Mouse (Mus musculus): ENCODE results near the gene Ubqln3. TPM values are rescaled to one million over a fixed set of nuclear protein-coding genes. Genes with fewer than 3 reads are reported as not detected.

Gene Ubqln3
- not detected in 2 replicates for total RNA-seq (2023)

DNA sequence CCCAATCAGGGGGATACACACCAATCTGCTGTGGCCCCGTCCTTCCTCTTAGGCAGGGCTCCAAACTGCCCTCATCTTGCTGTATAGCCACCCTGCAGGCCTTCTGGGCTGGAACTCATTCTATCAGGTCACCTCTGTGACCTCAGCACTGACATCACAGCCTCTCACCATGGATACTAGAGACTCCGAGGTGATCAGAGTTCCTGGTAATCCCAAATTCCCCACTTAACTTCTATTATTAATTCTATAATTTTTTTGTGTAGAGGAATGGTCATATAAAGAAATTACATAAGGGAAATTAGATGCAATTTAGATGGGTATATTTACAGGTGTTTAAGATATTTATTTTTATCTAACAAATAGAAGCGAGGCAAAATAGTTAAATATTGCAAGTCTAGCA lies at the start of gene Ubqln3:
Ubqln3 (minus strand) TSS at position 101 of the 400 bp plus-strand sequence.

GRCm38 (mm10) chr7:104183292-104183691 lies 40.2 kb upstream of the Ubqln3 start, which contains the start of gene Olfr648:
Gene Olfr648, minus strand, starts transcription at chr7:104183392.

GRCm38 (mm10) chr7:104150456-104150855 lies 7.4 kb upstream of the Ubqln3 start, which contains the start of gene Ubqlnl:
Gene Ubqlnl, minus strand, starts transcription at chr7:104150556.

DNA sequence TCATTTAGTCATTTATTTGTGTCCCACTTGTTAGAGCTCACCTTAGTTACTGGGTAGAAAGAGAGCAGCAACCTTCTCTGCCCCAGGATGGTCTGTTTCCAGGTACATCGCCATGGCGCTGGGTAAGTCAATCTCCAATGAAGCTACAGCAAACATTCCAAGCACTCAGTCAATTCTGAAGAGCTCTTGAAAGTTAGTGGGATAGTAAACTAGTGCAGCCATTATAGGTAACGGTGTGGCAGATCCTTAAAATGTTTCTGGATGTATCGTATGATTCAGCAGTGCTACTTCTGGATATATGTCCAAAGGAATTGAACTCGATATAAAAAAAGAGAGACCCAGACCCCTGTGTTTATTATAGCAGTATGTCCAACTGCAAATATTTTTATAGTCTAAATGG lies 5.8 kb downstream of the Ubqln3 start, which contains the start of gene Olfr643:
Olfr643 (minus strand) TSS at position 101 of the 400 bp plus-strand sequence.

GRCm38 (mm10) chr7:104129726-104130125 lies 13.4 kb downstream of the Ubqln3 start, which contains the start of gene Ubqln5:
Gene Ubqln5, minus strand, starts transcription at chr7:104129826.

GRCm38 (mm10) chr7:104104757-104104972 lies 38.4 kb downstream of the Ubqln3 start, which contains the start of gene Olfr646:
Gene Olfr646, plus strand, starts transcription at chr7:104104873.

Other genes with a start within 250 kb of the Ubqln3 start
- gene Olfr64, start 248.8 kb downstream of the Ubqln3 start, total RNA-seq (2023) = not detected in 2 replicates
- gene Olfr65, start 239.8 kb downstream of the Ubqln3 start, total RNA-seq (2023) = not detected in 2 replicates
- not detected in 2 replicates for gene Olfr631, start 214.5 kb downstream of the Ubqln3 start, total RNA-seq (2023)
- gene Olfr632, start 208.9 kb downstream of the Ubqln3 start, total RNA-seq (2023) = not detected in 2 replicates
- not detected in 2 replicates for gene Olfr633, start 198.8 kb downstream of the Ubqln3 start, total RNA-seq (2023)
- gene Olfr635, start 172.1 kb downstream of the Ubqln3 start, total RNA-seq (2023) = not detected in 2 replicates
- not detected in 2 replicates for gene Olfr638, start 144.5 kb downstream of the Ubqln3 start, total RNA-seq (2023)
- gene Olfr639, start 126.0 kb downstream of the Ubqln3 start, total RNA-seq (2023) = 0.07 and 0.09 TPM in 2 replicates
- not detected in 2 replicates for gene Olfr640, start 117.7 kb downstream of the Ubqln3 start, total RNA-seq (2023)
- gene Olfr641, start 107.8 kb downstream of the Ubqln3 start, total RNA-seq (2023) = not detected in 2 replicates
- not detected in 2 replicates for gene Olfr642, start 90.6 kb downstream of the Ubqln3 start, total RNA-seq (2023)
- gene 4930516K23Rik, start 81.8 kb downstream of the Ubqln3 start, total RNA-seq (2023) = not detected in 2 replicates
- gene Olfr644, start 71.4 kb downstream of the Ubqln3 start, total RNA-seq (2023) = not detected in 2 replicates
- gene Olfr645, start 57.8 kb downstream of the Ubqln3 start, total RNA-seq (2023) = not detected in 2 replicates
- 0.11 TPM in 1 of 2 replicates, not detected in the other for gene Olfr646, start 38.4 kb downstream of the Ubqln3 start, total RNA-seq (2023)
- gene Ubqln5, start 13.5 kb downstream of the Ubqln3 start, total RNA-seq (2023) = not detected in 2 replicates
- gene Olfr643, start 5.9 kb downstream of the Ubqln3 start, total RNA-seq (2023) = not detected in 2 replicates
- gene Ubqlnl, start 7.3 kb upstream of the Ubqln3 start, total RNA-seq (2023) = not detected in 2 replicates
- gene Olfm5, start 21.6 kb upstream of the Ubqln3 start, total RNA-seq (2023) = not detected in 2 replicates
- gene Olfr648, start 40.1 kb upstream of the Ubqln3 start, total RNA-seq (2023) = 0.18 TPM in 1 of 2 replicates, not detected in the other
- not detected in 2 replicates for gene Olfr649, start 52.7 kb upstream of the Ubqln3 start, total RNA-seq (2023)
- gene Trim6, start 75.5 kb upstream of the Ubqln3 start, total RNA-seq (2023) = 1.9 and 6.6 TPM in 2 replicates
- gene Trim34a, start 101.2 kb upstream of the Ubqln3 start, total RNA-seq (2023) = 13.1 and 16.5 TPM in 2 replicates
- gene Trim5, start 144.8 kb upstream of the Ubqln3 start, total RNA-seq (2023) = 13.6 and 14.6 TPM in 2 replicates
- gene Trim12a, start 172.2 kb upstream of the Ubqln3 start, total RNA-seq (2023) = 69.1 and 76.5 TPM in 2 replicates
- 1.2 and 1.3 TPM in 2 replicates for gene Trim34b, start 186.2 kb upstream of the Ubqln3 start, total RNA-seq (2023)
- gene Trim12c, start 210.1 kb upstream of the Ubqln3 start, total RNA-seq (2023) = 25.2 and 27.9 TPM in 2 replicates
- gene Trim30b, start 226.6 kb upstream of the Ubqln3 start, total RNA-seq (2023) = 62.0 and 62.1 TPM in 2 replicates